Mouse (Mus musculus): ENCODE measurements around the gene Atp5j2. TPM values are rescaled to one million over a fixed set of nuclear protein-coding genes. Genes with fewer than 3 reads are reported as not detected.
"Not testable (repeated sequence)": the region's sequence is repeated elsewhere in the genome, so short reads cannot be mapped to it uniquely, and the experiment has no call there.

Gene Atp5j2
- polyA plus RNA-seq, 1 experiment from 2014 or later = 581 TPM

DNA sequence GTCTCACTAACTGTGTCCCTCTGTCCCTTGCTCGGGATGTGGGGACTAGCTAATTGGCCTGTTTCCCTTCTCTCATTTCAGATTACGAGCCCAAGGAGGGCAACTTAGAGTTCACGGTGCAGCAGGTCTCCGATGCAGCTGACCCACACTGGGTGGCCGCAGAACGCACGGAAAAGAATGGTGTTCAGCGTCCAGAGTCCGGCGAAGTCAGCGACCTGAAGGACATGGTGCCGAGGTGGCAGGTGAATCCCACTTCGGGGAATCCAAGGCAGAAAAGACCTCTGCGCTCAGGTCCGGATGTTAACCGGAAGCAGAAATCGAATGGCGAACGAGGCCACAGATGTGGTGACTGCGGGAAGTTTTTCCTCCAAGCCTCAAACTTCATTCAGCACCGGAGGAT, 26.3 kb upstream of the Atp5j2 start:
- DNase-seq (ENCODE audit: low read depth, low spot score) (no peak), ATAC-seq (no peak)
- POLR2A ChIA-PET = no interaction called here
- in situ Hi-C loops (cut with MboI; ENCODE audit: low pct_unique_long_range_greater_than_20kb) = no loop called here
- no peak for TF ChIP-seq CTCF (IDR thresholded peaks at IDR 0.05)
- CTCF ChIA-PET = interaction anchor here (2.2 kb wide), 1 partner anchor 10 kb away, joined by 7 read pairs; no protein-coding TSS in a partner anchor
- H3K27me3 ChIP-seq = no peaks in the 10 kb centered on the region

DNA sequence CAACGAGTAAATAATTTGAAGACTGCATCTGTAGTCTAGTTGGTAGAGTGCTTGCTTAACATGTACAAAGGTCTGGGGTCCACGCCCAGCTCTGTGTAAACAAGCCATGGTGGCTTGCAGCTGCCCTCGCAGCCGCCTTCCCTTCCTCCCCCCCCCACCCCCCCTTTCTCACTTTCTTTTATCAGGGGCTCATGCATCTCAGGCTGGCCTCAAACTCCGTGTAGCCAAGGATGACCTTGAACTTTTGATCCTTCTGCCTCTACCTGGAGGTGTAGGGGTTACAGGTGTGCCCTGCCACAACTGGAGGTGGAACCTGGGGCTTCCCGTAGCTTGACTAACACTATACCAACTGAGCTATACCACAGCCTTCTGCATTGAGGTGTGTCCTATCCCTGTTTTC, 25.9 kb upstream of the Atp5j2 start:
- in situ Hi-C loops (cut with MboI; ENCODE audit: low pct_unique_long_range_greater_than_20kb) = no loop called here
- ChIA-PET CTCF (interaction anchor here (2.2 kb wide), 1 partner anchor 10 kb away, joined by 7 read pairs; no protein-coding TSS in a partner anchor), POLR2A (no interaction called here)
- DNase-seq (ENCODE audit: low read depth, low spot score) = no peak
- TF ChIP-seq CTCF (IDR thresholded peaks at IDR 0.05) = no peak
- no peaks in the 10 kb centered on the region for H3K27me3 ChIP-seq
- ATAC-seq = no peak

DNA sequence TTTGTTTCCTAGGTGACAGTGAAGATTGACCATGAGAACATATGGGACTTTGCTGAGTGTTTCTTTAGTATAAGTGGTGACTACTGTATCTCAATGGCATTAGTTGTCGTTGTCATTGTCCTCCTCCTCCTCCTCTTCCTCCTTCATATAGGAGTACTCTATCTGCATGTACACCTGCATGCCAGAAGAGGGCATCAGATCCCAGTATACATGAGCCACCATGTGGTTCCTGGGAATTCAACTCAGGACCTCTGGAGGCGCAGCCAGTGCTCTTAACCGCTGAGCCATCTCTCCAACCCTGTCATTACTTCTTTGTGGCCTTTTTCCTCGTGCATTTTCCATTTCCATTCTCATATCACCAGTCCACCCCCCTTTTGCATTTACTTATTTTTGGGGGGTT, 22.8 kb upstream of the Atp5j2 start:
- in situ Hi-C loops (cut with MboI; ENCODE audit: low pct_unique_long_range_greater_than_20kb) = no loop called here
- DNase-seq (ENCODE audit: low read depth, low spot score) (no peak), ATAC-seq (no peak)
- H3K27me3 ChIP-seq = no peaks in the 10 kb centered on the region
- TF ChIP-seq CTCF (IDR thresholded peaks at IDR 0.05) = no peak
- POLR2A ChIA-PET = interaction anchor here (0.5 to 0.7 kb wide), 2 partner anchors 10 to 26 kb away, joined by 3 read pairs; partner anchors contain the start of gene Zkscan5
- CTCF ChIA-PET = no interaction called here

DNA sequence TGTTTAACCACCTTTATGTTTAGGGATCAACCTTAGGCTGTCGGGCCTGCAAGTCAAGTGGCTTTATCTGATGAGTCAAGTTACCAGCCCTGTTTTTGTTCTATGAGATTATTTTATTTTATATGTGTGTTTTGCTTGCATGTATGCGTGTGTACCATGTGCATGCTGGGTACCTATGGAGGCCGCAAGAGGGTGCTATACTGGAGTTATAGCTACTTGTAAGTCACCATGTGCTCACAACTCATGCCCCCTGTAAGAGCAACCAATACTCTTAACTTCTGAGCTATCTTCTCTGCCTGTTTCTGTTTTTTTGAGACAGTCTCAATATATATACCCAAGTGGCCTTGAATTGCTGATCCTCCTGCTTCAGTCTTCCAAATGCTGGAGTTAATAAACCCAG, 21.6 kb upstream of the Atp5j2 start:
- DNase-seq (ENCODE audit: low read depth, low spot score) = no peak
- CTCF ChIA-PET = interaction anchor here (0.9 to 1.1 kb wide), 2 partner anchors 9 to 13 kb away, joined by 3 read pairs; partner anchors contain the start of gene Zkscan5
- TF ChIP-seq CTCF (IDR thresholded peaks at IDR 0.05) = no peak
- POLR2A ChIA-PET = no interaction called here
- in situ Hi-C loops (cut with MboI; ENCODE audit: low pct_unique_long_range_greater_than_20kb) = no loop called here
- H3K27me3 ChIP-seq = no peaks in the 10 kb centered on the region
- no peak for ATAC-seq

DNA sequence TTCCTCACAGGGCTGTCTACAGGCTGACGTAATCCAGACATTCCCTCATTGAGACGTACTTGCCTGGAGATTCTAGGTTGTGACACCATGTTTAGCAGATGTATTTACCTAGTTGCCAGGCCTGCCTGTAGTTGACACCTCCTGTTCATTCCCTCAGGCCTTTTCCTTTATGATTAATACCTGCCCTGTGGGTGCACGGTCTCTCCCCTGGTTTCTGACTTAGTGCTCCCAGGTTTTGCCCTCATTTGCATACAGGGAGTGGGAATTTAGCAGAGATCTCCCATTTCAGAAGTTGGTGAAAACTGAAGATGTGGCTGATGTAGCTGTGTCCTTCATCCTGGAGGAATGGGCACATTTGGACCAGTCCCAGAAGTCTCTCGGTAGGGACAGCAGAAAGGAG, 20.4 kb upstream of the Atp5j2 start:
- in situ Hi-C loops (cut with MboI; ENCODE audit: low pct_unique_long_range_greater_than_20kb) = no loop called here
- TF ChIP-seq CTCF (IDR thresholded peaks at IDR 0.05) = no peak
- ChIA-PET POLR2A (no interaction called here), CTCF (interaction anchor here (0.8 to 1.3 kb wide), 2 partner anchors 12 to 13 kb away, joined by 3 read pairs; no protein-coding TSS in a partner anchor)
- H3K27me3 ChIP-seq = no peaks in the 10 kb centered on the region
- DNase-seq (ENCODE audit: low read depth, low spot score) = no peak
- no peak for ATAC-seq

DNA sequence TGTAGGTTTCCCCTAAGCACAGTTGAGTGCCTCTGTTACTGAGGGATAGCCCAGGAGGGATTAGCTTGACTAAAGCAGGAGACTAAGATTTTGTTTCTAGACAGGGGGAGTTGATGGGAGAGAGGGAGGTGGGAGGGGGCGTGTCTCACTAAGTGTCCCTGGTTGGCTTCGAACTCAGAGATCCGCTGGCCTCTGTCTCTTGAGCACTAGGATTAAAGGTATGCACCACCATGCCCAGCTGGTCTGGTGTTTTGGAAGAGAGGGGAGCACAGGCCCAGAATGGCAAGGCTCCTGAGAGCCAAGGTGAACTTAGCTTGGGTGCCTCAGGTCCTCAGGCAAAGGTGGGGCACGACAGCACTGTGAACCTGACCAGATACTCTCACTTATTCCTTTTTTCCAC, 19.5 kb upstream of the Atp5j2 start:
- POLR2A ChIA-PET = no interaction called here
- in situ Hi-C loops (cut with MboI; ENCODE audit: low pct_unique_long_range_greater_than_20kb) = no loop called here
- no peaks in the 10 kb centered on the region for H3K27me3 ChIP-seq
- CTCF ChIA-PET = interaction anchor here (0.8 to 1.3 kb wide), 2 partner anchors 12 to 13 kb away, joined by 3 read pairs; no protein-coding TSS in a partner anchor
- no peak for DNase-seq (ENCODE audit: low read depth, low spot score)
- TF ChIP-seq CTCF (IDR thresholded peaks at IDR 0.05) = no peak
- no peak for ATAC-seq

DNA sequence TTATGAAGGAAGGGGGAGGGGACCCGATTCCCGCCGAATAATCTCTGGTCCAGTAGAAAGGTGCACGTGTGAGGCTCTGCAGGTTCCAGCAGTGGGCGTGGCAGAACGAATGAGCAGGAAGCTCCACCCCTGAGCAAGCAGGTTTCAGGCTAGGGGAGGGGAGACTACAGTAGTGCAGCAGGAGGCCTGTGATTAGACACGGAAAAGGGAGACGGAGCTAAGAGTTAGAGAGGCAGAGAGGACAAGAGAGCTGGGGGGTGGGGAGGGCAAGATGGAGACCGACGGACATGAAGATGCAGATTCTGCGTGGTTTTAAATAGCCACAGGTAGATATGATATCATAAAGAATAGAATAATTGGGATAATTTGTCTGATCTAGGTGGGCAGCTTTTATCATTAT, 16.5 kb upstream of the Atp5j2 start:
- ATAC-seq; CTCF ChIA-PET; H3K27me3 ChIP-seq; in situ Hi-C loops (cut with MboI; ENCODE audit: low pct_unique_long_range_greater_than_20kb); DNase-seq (ENCODE audit: low read depth, low spot score); POLR2A ChIA-PET: not testable (repeated sequence)

DNA sequence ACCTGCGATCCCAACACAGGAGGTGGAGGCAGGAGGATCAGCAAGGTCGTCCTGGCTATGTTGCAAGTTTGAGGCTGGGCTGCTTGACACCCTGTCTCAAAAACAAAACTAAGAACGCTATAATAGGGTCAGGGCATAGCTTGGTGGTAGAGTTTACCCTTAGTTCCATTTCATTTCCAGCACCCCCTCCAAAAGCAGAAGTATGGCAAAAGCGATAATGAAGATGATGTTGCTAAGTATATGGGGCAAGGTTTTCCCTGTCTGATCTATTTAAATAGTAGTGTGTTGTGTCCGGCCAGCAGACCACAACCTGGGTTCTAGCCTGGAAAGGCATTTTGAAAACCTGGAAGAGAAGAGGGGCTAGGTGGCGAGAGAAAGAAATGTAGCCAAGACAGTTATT, 16.1 kb upstream of the Atp5j2 start:
- ChIA-PET CTCF (no interaction called here), POLR2A (no interaction called here)
- TF ChIP-seq CTCF (IDR thresholded peaks at IDR 0.05) = no peak
- H3K27me3 ChIP-seq = no peaks in the 10 kb centered on the region
- in situ Hi-C loops (cut with MboI; ENCODE audit: low pct_unique_long_range_greater_than_20kb) = no loop called here
- ATAC-seq (no peak), DNase-seq (ENCODE audit: low read depth, low spot score) (no peak)

DNA sequence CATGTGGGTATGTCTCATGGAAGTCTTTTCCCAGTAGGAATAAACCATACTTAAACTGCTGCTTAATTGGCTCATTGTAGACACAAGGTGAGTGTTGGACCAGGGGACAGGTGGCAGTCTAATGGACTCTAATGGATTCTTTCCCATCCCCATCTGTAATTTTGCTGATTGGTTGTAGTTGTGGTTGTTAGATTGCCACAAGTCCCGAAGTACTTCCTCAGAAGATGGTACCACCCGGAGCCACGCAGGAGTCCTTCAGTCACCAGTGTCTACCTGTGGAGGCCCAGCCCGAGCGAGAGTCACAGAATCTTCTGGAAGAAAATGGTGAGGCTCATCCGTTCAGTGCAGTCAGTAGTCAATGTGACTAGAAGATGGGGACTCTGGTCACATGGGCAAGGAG, 15.5 kb upstream of the Atp5j2 start:
- no peak for TF ChIP-seq CTCF (IDR thresholded peaks at IDR 0.05)
- no peaks in the 10 kb centered on the region for H3K27me3 ChIP-seq
- in situ Hi-C loops (cut with MboI; ENCODE audit: low pct_unique_long_range_greater_than_20kb) = no loop called here
- ChIA-PET CTCF (interaction anchor here (1.2 kb wide), 1 partner anchor 15 kb away, joined by 4 read pairs; no protein-coding TSS in a partner anchor), POLR2A (interaction anchor here (0.6 kb wide), 1 partner anchor 70 kb away, joined by 3 read pairs; no protein-coding TSS in a partner anchor)
- no peak for DNase-seq (ENCODE audit: low read depth, low spot score)
- ATAC-seq = no peak

DNA sequence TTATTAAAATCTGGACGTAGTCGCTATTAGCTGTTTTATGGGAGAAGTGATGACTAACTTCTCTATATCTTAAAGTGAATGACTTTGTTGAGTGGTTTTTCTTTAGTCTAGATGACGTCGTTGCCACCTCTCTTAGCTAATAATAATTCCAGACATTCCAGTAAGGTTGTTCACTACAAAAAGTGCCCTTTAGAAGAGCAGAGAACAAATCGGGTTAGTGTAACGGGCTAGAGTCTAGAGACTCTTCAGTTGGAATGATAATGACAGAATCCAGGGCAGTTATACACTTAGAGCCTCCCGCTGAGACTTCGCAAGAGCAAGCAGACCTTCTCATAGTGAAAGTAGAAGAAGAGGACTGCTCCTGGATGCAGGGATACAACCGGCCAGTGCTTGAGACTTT, 13.2 kb upstream of the Atp5j2 start:
- in situ Hi-C loops (cut with MboI; ENCODE audit: low pct_unique_long_range_greater_than_20kb) = no loop called here
- ATAC-seq = peak; percentile 41
- ChIA-PET CTCF (interaction anchor here (1.0 to 1.8 kb wide), 3 partner anchors 9 to 23 kb away, joined by 3 to 5 read pairs (median 3); no protein-coding TSS in a partner anchor), POLR2A (interaction anchor here (1.3 to 3.4 kb wide), 3 partner anchors 15 to 27 kb away, joined by 3 to 16 read pairs (median 6); partner anchors contain the start of gene Zfp655)
- TF ChIP-seq CTCF (IDR thresholded peaks at IDR 0.05) = no peak
- H3K27me3 ChIP-seq = no peaks in the 10 kb centered on the region
- peak; percentile 39 for DNase-seq (ENCODE audit: low read depth, low spot score)

DNA sequence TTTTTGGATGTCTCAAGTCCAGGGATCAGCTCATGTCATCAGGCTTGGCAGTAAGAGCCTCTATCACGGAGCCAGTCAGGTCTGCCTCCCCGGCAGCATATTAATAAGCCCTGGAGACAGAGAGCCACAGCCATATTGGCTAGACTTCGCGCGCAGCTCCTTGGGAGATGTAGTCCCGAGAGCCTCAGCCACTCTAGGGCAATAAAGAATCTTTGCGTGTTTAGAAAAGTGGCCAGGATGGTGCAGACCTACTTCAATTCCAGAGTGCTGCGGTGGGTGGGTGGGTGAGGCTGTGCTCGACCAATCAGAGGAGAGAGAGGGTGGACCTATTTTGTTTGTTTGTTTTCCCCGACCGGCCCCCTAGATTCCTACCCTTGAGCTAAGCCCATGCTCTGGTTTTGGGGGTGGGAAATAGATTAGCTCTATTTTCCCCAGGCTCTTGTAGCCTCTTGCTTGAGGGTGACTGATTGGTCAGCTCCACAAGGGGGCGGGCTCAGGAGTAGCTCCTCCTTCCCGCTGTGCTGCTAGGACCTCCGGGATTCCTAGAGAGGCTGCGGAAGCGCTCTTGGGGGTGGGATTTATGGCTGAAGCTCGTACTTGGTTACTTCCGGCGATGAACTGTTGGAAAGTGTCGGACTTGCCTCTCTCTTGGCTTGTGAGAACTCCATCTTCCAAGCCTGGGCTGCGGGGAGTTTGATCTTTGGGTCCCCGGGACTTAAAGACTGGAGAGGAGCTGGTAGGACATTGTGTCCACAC, 12.3 kb upstream of the Atp5j2 start, which contains the start of gene Zkscan5:
Zkscan5 (plus strand) TSS at position 627 of the 756 bp plus-strand sequence.
- in situ Hi-C loops (cut with MboI; ENCODE audit: low pct_unique_long_range_greater_than_20kb) = no loop called here
- TF ChIP-seq CTCF (IDR thresholded peaks at IDR 0.05) = no peak
- ATAC-seq (peak; percentile 92), DNase-seq (ENCODE audit: low read depth, low spot score) (peak; percentile 99)
- no peaks in the 10 kb centered on the region for H3K27me3 ChIP-seq
- POLR2A ChIA-PET = interaction anchor here (0.6 to 3.4 kb wide), 4 partner anchors 10 to 28 kb away, joined by 3 to 16 read pairs (median 4); partner anchors contain the start of gene Zfp655
- CTCF ChIA-PET = interaction anchor here (0.9 to 1.8 kb wide), 4 partner anchors 9 to 22 kb away, joined by 3 to 5 read pairs (median 4); no protein-coding TSS in a partner anchor
